Mouse (Mus musculus): ENCODE results near the gene Bap1.

Bap1 gene

DNA sequence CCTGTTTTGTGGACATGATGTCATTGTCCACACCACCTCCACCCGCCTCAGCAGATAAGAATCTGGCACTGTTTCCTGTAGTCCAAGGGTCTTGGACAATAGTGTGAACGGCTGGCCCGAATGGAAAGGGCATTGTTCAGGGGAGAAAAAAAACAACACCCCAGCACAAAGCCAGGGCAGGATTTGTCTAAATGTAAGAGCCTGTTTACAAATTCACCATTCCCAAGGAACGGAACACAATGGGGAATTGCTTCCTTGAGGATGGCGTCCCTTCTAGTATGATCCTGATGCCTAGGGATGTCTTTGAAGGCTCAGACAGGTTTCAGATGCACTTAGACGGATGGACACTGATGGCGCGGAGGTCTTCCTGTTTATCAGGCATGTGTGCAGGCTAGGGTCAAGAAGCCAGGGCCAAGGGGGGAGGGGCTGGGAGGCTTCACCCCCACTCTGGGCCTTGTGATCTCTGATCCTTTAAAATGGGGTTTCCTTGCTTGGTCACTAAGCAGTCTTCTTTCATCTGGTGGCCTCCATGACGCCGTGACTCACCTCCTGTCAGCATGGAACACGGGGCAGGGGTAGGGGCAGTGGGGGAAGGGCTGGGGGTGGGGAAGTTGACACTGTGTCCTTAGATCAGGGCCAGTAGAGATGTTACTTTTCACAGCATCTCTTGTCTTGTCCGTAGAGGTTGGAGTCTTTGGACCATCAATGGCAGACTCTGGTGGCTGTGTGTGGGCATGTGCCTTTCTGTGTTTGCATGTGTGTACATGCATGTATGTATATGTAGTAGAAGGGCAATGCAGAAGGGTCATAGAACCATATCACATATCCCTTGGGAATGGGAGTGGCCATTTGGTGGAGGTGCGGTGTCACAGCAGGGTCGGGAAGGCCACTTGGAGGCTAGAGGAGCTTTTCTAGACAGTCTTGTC, 17.9 kb upstream of the Bap1 start:
- no peak for DNase-seq (ENCODE audit: low read depth, low spot score)

DNA sequence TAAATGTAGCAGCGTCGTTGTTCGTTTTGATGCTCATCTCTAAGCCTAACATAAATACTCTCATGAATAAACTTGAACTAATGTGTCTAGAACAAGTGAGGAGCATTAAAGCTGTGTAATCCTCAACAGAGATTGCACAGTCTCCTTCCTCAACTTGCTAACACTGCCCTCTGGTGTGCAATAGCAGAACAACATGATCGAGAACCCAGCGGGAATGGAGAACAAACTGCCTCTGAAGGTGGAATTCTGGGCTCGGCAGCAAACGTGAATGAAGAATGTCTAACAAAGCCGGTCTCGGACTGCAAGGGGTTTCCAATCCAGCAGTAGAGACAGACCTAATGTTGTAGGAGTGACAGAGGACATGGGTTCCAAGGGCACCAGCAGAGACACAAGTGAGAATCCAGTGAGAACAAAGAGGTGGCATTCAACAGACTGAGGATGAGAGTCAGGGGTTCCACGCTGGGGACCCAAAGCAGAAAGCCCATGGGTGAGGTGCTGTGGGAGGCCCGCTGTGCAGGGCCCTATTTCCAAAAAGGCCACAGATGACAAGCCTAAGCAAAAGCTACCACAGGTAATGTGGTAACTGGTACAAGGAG, 17.2 kb upstream of the Bap1 start:
- DNase-seq (ENCODE audit: low read depth, low spot score) = peak; percentile 49

DNA sequence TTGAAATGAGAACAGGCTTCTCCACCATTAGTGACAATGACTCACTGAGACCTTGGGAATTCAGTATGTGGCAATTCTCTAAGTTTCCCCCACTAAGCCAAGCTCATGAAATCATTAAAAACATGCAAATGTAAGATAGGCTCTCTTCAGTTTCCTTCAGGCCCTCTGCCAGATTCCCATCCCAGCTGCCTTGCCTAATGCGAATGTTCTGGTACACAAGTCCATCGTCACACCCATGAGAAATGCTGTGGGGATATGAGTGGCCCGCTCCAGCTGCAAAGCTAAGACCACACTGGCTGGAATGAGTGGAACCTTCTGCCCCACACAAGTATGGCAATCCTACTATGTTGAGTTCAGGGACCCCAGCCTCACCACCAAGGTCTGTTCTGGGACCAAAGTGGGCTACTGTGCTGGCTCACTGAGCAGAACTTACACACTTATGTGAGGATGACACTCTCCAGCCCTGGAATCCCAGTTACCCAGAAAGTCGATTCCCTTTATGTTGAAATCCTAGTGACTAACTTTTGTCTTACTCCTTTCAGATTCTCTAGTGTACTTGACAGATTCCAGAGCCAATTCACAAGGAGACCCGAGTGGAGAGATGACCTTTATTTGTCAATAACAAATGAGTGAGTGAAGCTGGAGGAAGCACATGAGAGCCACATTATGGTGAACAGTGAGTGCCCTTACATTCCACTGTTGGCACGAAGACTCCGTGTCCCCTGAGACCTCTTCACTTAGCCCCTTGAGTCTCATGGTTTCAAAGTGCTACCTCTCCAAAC, 14.0 kb upstream of the Bap1 start:
- DNase-seq (ENCODE audit: low read depth, low spot score) = no peak

DNA sequence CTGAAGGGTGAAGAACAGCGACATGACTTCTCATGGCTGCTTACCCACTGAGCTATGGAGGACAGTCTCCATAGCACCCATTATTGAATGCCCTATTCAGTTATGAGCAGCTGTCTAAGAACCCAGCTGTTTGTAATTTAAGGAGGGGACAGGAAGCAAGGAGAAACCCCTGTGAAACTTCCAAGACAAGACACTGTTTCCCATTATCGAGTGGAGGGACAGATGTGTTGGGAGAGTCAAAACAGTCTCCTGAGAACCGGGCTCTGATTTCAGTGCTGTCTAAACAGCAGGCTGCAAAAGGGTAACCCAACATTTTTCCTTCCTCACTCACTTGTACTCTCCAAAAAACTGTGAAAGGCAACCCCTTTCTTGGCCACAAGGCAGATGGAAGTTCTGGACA, 10.7 kb upstream of the Bap1 start:
- no peak for DNase-seq (ENCODE audit: low read depth, low spot score)

DNA sequence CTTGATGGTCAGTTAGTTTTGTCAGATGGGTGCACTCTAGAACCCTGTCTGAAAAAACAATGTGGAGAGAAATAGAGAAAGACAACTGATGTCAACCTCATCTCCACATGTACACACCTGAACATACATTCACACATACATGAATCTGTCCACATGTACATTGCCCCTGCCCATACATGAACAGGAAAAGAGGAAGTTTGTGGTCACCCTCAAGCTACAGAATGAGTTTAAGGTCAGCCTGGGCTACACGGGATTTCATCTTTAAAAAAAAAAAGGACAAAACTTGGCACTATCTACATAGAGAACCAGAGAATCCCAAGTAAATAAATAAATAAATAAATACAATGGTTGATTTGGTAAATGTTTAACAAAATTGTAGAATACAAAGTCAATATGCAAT, 6.5 kb upstream of the Bap1 start:
- no peak for DNase-seq (ENCODE audit: low read depth, low spot score)

DNA sequence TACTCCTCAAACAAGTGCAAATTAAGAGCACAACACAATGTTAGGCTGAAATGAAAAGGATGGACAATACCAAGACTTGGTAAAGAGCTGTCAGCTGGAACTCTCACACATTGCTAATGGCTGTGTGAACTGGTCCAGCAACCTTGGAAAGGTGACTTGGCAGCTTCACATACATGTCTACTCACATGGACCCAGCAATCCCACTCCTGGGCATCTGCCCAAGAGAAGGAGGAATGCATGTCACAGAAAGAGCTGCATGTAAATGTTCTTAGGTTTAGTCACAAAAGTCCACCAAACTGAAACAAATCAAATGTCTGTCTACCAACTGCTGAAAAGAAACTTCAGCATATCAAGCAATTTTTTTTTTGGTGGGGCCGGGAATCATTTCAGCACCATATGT, 5.3 kb upstream of the Bap1 start:
- DNase-seq (ENCODE audit: low read depth, low spot score) = no peak

DNA sequence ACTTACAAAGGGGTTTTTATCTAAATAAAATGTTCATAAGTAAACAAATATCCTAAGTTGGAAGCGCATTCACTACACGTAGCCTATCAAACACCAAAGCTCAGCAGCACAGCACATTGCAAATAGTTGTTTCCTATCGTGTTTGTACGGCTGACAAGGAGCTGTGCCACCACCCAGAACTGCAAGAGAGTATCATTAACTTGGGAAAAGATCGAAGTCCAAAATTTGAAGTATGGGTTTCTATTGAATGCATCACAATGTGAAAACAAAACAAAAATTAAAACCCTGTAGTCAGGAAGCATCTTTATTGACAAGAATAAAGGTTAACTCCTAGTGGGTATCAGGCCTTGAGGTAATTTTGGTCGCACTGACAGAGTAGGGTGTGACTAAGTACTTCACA, 2.9 kb upstream of the Bap1 start:
- DNase-seq (ENCODE audit: low read depth, low spot score) = no peak

DNA sequence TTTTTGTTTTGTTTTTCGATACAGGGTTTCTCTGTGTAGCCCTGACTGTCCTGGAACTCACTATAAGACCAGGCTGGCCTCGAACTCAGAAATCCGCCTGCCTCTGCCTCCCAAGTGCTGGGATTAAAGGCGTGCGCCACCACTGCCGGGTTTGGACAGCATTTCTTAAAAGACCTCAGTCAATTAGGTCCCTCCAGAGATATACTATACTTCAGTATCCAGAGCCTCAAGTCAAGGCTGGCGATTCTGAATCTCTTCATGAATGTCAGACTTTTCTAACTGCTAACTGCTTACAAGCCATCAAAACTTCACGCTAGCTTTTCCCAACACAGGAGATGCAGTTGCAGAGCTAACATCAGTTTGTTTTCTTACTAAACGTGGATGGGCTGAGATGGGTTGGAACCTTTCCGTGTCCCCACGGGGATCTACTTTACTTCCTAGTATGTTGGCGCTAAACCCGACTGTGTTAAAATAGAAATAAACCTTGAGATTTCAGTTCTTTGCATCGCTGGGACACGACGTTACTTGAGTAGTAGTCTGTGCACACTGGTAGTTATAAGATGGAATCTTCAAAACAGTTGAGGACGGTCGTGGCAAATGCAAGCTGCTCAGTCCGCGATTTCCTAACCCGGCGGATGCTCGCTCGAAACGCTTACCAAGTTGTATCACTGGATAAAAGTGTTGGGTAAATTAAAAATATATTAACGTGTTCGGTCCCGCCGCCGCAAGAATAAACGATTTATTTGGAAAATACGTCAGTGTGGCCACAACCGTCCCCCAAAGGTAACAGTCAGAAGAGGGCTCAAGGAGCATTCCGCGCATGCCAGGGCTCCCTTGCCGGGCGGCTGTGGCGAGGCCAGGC, 797 bp upstream of the Bap1 start:
- DNase-seq (ENCODE audit: low read depth, low spot score) = no peak

DNA sequence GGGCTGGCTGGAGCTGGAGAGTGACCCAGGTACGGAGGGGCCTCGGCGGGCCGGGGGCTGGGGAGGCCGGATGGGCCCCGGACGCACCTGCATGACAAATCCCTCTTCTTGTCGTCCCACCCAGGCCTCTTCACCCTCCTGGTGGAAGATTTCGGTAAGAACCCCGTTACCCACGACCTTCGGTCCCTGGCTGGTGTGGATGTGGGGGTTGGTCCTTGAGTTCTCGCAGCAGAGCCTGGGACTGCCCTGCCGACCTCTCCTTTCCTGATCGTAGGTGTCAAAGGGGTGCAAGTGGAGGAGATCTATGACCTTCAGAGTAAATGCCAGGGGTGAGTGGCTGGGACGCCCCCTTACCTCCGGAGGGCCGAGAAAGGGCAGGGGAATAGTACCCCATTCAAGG, 376 bp downstream of the Bap1 start:
- no peak for DNase-seq (ENCODE audit: low read depth, low spot score)

DNA sequence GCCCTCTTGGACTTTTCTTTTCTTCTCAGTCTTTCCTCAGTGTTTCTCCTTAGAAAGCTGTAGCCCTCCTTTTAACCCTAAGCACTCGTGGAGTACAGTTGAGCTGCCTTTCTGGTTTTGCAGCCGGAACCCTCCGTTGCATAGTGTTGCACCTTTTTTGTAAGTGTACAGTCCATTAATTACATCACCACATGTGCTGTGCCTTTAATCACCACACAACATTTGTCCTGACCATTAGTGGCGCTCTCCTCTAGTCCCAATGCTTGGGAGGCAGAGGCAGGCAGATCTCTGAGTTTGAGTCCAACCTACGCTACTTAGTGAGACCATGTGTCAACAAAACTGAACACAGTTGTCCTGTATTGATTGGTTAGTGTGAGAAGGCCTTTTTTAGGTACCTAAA, 841 bp downstream of the Bap1 start:
- no peak for DNase-seq (ENCODE audit: low read depth, low spot score)

DNA sequence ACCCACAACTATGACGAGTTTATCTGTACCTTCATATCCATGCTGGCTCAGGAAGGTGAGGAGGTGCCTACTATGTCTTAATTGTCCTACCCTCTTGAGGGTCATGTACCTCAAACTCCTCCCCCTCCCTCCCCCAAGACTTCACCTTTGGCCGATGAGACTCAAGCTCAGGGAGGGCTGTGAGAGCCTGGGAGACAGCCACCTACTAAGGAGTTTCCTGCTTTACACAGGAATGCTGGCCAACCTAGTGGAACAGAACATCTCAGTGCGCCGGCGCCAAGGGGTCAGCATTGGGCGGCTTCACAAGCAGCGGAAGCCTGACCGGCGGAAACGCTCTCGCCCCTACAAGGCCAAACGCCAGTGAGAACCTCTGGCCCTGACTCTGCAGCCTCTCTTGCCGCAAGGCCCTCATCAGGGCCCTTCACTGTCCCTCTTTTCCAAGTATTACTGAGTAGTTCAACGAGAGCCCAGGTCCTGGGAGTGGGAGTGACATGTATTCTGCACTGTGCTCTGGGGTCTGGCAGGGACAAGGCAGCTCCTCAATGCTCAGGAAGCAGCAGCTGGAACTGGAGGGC, 7.3 kb downstream of the Bap1 start:
- DNase-seq (ENCODE audit: low read depth, low spot score) = no peak

DNA sequence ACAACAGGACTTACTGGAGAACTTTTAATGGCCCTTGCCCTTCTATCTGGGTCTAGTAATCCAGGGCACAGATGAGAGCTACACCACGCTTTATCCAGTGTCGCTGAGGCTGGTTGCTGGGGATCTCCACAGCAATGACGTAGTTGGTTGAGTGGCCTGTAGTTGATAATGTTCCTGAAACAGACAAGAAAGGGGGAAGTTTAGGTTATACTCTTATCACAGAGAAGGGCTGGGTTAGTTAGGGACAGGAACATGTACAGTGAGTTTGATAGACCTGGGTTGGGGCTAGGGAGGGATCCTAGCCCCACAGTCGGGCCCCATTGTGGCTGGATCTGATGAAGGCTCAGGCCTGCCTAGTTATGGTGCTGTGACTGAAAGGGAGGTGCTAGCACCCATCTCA, 9.1 kb downstream of the Bap1 start:
- no peak for DNase-seq (ENCODE audit: low read depth, low spot score)

DNA sequence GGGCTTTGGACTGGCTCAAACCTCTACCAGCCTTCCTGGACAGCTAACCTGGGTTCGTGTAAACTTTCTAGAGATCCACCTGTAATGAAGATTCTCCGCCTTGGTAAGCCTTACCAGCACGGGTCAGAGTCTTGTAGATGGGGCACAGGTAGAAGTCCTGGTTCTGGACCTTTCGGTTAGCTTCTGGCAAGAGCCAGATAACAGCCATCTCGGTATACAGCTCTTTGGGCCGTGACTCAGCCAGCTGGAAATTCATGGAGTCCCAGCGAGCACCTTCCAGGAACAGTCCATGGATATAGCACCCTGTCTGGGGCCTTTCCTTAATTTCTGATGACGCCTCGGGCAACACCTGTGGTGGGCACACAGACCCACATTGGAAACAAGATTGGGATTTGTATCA, 9.7 kb downstream of the Bap1 start:
- DNase-seq (ENCODE audit: low read depth, low spot score) = no peak

DNA sequence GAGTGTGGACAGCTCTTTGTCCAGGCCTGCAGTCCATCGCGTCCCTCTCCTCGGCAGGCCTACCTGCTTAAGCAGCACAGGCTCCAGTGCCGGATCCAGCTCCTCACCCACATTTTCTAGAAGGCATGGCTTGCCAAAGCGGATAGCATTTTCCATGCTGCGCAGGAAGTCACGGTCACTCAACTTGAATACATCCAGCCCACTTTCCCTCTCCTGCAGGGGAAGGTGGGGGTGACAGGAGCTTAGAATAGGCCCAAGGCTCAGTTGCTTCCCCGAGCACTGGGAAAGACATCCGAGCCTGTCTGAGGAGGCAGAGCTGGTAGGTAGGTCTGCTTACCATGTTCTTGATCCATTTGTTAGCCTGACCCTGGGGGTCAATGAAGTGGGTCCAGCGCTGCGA, 16.4 kb downstream of the Bap1 start:
- no peak for DNase-seq (ENCODE audit: low read depth, low spot score)

DNA sequence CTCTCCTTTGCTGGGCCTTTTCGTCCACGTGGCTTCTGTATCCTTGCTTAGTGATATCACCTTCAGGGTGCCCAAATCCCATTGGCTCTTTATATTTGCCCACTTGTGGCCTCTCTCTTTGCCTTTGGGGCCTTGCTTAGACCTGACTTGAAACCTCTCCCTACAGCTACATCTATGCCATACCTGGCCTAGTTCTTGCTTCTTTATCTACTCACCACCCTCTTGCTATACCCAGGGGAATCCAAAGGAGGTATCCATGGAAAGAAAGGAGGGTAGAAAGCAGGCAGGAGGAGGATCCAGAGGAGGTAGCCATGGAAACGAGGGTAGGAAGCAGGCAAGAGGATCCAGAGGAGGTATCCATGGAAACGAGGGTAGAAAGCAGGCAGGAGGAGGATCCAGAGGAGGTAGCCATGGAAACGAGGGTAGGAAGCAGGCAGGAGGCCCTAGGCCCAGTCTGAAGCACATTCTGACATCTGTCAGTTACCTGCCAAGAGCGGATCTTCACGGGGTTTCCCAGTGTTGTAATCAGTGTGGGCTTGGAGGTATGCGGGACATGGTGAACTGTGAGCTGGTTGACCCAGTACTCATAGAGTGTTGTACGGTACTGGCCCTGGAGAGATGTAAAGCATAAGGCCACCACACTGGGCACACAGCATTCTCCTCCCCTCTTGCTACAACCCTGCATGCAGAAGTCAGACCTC, 17.2 kb downstream of the Bap1 start:
- DNase-seq (ENCODE audit: low read depth, low spot score) = no peak

DNA sequence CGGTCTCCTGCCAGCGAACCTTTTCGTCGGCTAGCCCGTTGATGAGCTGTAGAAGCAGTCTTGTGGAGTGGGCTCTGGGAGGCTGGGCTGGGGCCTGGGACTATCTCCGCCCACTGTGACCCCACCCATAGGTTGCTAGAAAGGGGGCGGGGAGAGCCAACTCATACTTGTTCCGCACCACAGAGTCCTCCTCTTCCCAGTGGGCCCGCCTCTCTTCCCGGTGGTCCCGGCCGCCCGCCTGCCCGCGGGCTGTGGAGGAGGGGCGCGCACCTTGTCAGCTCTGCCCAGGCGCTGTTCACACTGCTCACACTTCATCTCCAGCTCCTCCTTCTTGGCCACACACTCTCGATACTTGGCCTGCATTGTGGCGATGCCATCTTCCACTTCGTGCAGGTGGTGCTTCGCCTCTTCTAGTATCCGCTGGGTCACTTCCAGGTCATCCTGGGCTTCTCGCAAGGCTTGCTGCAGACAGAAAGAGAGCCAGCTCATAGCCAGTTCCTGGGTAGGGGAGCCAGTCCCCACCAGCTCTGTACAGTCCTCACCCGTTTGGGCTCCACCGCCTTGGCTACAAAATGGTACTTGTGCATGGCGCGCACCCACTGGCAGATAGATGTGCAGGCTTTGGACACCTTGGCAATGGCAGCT, 18.3 kb downstream of the Bap1 start:
- DNase-seq (ENCODE audit: low read depth, low spot score) = peak; percentile 49

DNA sequence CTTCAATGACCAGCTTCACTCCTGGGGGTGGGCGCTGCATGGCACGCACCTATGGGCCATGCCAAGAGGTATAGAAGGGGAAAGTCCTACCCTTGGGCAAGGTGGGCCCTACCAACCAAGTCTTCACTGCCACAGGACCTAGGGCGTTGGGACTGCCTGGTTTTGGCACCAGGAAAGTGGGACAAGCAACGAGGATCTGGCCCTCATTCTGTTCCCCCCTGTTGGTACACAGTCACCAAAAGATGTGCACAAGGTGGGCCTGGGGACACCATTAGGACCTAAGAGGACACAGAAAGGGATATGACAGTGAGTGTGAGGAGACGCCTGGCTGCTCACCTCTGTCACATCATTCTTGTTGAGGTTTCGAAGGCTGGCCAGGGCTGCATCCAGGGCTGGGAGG, 19.9 kb downstream of the Bap1 start:
- no peak for DNase-seq (ENCODE audit: low read depth, low spot score)

DNA sequence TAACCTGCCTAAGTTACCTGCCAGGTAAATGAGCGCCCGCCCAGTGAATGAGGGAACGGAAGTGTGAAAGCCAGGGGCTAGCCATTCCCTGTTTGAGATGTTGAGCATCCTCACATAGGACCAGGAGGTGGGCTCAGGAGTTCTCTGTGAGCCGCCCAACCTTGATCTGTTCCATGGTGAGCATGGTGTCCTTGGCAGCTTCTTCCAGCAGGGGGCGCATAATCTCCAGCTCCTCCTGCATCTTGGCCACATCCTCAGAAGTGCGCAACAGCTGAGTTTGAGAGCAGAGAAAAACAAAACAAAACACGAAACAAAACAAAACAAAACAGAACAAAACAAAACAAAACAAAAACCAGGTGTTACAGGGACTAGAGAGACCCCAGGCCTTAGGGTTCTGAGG, 20.9 kb downstream of the Bap1 start:
- DNase-seq (ENCODE audit: low read depth, low spot score) = peak; percentile 55

DNA sequence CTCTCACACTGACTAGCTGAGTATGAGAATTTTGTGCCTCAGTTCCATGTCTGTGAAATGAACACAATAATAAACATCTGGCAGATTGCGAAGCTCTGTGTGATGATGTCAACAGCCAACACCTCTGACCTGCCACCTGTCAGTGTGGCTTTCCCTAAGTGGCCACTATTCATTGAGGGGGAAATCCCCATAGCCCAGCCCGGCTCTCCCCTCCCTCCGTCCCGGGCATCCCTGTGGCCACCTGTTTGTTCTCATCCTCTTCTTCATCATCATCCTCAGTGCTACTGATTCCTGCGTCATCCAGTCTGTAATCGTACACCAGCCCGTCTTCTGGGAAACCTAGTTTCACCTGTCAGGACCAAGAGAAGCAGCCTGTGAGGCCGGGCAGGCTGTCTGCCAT, 34.5 kb downstream of the Bap1 start:
- DNase-seq (ENCODE audit: low read depth, low spot score) = no peak

Measured in WW6 (cell line).